Mouse (Mus musculus): Measurements from ENCODE around the gene Fbxo24. TPM values are rescaled to one million over a fixed set of nuclear protein-coding genes. Genes with fewer than 3 reads are reported as not detected.
A peak's percentile ranks its signal among the peaks of the same experiment; 100 is the strongest.

The Fbxo24 gene
- polyA plus RNA-seq (2012; rRNA removed): 0.25 and 0.26 TPM in 2 replicates

GRCm38 (mm10) chr5:137628498-137629305 is at the start of gene Fbxo24, which contains the start of the genes Lrch4 and Gm20605:
Fbxo24 (minus strand) TSS chr5:137629002.
Lrch4 (plus strand) TSS chr5:137629121.
Gm20605 (plus strand) TSS chr5:137629175.
- Histone ChIP-seq H3K36me3 (ENCODE audit: control insufficient read depth, insufficient read depth, low read length) (peaks cover 3% of the 10 kb centered on the region), H3K27me3 (ENCODE audit: control insufficient read depth, insufficient read depth, low read length) (no peaks in the 10 kb centered on the region), H3K27ac (ENCODE audit: insufficient read depth, low read length) (peak within 1 kb of the TSS; percentile 95), H3K4me1 (ENCODE audit: control insufficient read depth, insufficient read depth, insufficient read length) (peaks cover 13% of the 10 kb centered on the region; the same call in 1 of the 2 replicates), H3K4me3 (ENCODE audit: extremely low read depth, insufficient read depth, insufficient read length) (peak within 1 kb of the TSS; percentile 78)
- under 1% methylated on average over 46 of the region's 46 CpGs for WGBS
- DNase-seq (ENCODE audit: low read depth in 1 of 2, low spot score in 2 of 2): peak; percentile 99 to 100
- TF ChIP-seq CTCF (IDR thresholded peaks at IDR 0.05; ENCODE audit: extremely low read depth, insufficient read depth, insufficient read length, insufficient replicate concordance) (no peak), POLR2A (IDR thresholded peaks at IDR 0.05; ENCODE audit: low read depth, low read length) (peak; percentile 97)

DNA sequence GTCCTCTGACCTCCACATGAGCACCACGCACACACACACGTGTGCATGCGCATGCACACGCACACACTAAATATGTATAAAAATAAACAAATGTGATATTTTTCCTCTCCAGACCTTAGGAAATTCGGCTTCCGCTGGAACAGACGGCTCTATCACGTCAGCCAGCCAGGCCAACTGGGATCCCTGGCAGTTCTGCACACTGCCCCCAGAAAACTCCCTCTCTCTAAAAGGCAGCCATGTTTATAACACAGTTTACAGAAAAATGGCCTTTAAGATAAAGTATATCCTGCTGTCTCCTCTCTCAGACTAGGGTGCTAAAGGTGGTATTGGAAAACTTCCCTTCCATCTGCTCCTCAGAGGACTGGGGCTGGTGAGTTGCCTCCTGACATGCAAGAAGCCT is 49.1 kb upstream of the Fbxo24 start:
- Histone ChIP-seq H3K36me3 (ENCODE audit: control insufficient read depth, insufficient read depth, low read length) (no peaks in the 10 kb centered on the region), H3K27me3 (ENCODE audit: control insufficient read depth, insufficient read depth, low read length) (no peaks in the 10 kb centered on the region), H3K4me1 (ENCODE audit: control insufficient read depth, insufficient read depth, insufficient read length) (peaks cover under 1% of the 10 kb centered on the region; the same call in 1 of the 2 replicates), H3K27ac (ENCODE audit: insufficient read depth, low read length) (no peak overlapping the region), H3K4me3 (ENCODE audit: extremely low read depth, insufficient read depth, insufficient read length) (no peak overlapping the region)
- 98% methylated on average over 8 of the region's 8 CpGs for WGBS
- no peak for DNase-seq (ENCODE audit: low read depth in 1 of 2, low spot score in 2 of 2)
- TF ChIP-seq CTCF (IDR thresholded peaks at IDR 0.05; ENCODE audit: extremely low read depth, insufficient read depth, insufficient read length, insufficient replicate concordance) (no peak), POLR2A (IDR thresholded peaks at IDR 0.05; ENCODE audit: low read depth, low read length) (no peak)

DNA sequence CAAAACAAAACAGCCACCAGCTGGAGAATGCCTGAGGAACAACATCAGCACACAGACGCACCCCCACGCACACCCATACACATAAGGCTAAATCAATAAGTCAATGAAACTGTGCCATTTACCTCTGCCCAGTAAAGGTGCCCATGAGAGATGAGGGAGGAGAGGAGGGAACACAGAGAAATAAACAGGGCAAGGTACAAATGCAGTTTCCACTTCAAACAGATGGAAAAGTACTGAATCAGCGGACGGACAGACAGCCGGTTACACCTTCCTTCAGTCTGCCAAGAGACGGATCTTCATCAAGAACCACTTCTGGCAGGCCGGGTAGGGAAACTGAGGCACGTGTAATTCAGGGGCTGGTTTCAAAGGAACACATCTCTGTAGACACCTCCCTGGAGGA is 46.0 kb upstream of the Fbxo24 start:
- Histone ChIP-seq H3K27me3 (ENCODE audit: control insufficient read depth, insufficient read depth, low read length) (no peaks in the 10 kb centered on the region), H3K4me1 (ENCODE audit: control insufficient read depth, insufficient read depth, insufficient read length) (peaks cover 7% of the 10 kb centered on the region), H3K36me3 (ENCODE audit: control insufficient read depth, insufficient read depth, low read length) (no peaks in the 10 kb centered on the region), H3K27ac (ENCODE audit: insufficient read depth, low read length) (no peak overlapping the region), H3K4me3 (ENCODE audit: extremely low read depth, insufficient read depth, insufficient read length) (no peak overlapping the region)
- no peak for DNase-seq (ENCODE audit: low read depth in 1 of 2, low spot score in 2 of 2)
- no peak for TF ChIP-seq CTCF (IDR thresholded peaks at IDR 0.05; ENCODE audit: extremely low read depth, insufficient read depth, insufficient read length, insufficient replicate concordance)
- no peak for TF ChIP-seq POLR2A (IDR thresholded peaks at IDR 0.05; ENCODE audit: low read depth, low read length)
- WGBS: 96% methylated on average over 8 of the region's 8 CpGs

DNA sequence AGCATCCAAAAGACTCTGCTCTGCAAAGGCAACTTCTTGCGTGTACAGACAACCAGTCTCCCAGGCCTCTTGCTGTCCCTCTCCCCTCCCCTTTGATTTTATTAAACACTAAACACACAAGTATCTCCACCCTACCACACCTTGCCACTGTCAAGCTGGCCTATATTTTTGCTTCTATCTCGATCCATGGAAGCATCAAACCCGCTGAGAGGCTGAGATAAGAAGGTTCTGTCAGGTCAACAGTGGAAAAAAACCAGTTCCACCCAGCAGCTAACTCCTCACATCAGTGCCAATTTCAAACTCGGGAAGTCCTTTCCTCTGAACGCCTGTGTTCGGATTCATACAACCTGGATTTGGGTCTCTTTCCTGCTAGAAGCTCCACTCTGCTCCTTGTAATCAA is 44.2 kb upstream of the Fbxo24 start:
- TF ChIP-seq POLR2A (IDR thresholded peaks at IDR 0.05; ENCODE audit: low read depth, low read length) (no peak), CTCF (IDR thresholded peaks at IDR 0.05; ENCODE audit: extremely low read depth, insufficient read depth, insufficient read length, insufficient replicate concordance) (no peak)
- DNase-seq (ENCODE audit: low read depth in 1 of 2, low spot score in 2 of 2): no peak
- Histone ChIP-seq H3K27ac (ENCODE audit: insufficient read depth, low read length) (peak overlapping the region; percentile 28; the same call in 1 of the 2 replicates), H3K4me1 (ENCODE audit: control insufficient read depth, insufficient read depth, insufficient read length) (peaks cover 7% of the 10 kb centered on the region), H3K27me3 (ENCODE audit: control insufficient read depth, insufficient read depth, low read length) (no peaks in the 10 kb centered on the region), H3K36me3 (ENCODE audit: control insufficient read depth, insufficient read depth, low read length) (no peaks in the 10 kb centered on the region), H3K4me3 (ENCODE audit: extremely low read depth, insufficient read depth, insufficient read length) (no peak overlapping the region)
- WGBS: 88% methylated on average over 6 of the region's 6 CpGs

DNA sequence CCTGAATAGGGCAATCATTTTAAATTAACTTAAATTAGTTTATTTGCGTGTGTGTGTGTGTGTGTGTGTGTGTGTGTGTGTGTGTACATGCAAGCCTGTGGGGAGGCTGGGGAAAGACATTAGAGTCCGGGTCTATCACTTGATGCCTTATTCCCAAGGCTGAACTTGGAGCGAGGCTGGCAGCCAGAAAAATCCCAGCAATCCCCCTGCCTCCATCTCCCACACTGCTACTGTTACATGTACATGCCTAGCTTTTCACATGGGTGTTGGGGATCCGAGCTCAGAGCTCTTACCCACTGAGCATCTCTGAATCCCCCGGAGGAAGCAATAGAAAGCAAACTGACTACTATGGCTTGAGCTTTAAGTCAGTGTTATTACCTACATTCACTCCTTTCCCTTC is 43.6 kb upstream of the Fbxo24 start:
- Histone ChIP-seq H3K27ac (ENCODE audit: insufficient read depth, low read length) (peak overlapping the region; percentile 28; the same call in 1 of the 2 replicates), H3K4me3 (ENCODE audit: extremely low read depth, insufficient read depth, insufficient read length) (no peak overlapping the region), H3K4me1 (ENCODE audit: control insufficient read depth, insufficient read depth, insufficient read length) (peaks cover 7% of the 10 kb centered on the region), H3K27me3 (ENCODE audit: control insufficient read depth, insufficient read depth, low read length) (no peaks in the 10 kb centered on the region), H3K36me3 (ENCODE audit: control insufficient read depth, insufficient read depth, low read length) (no peaks in the 10 kb centered on the region)
- TF ChIP-seq CTCF (IDR thresholded peaks at IDR 0.05; ENCODE audit: extremely low read depth, insufficient read depth, insufficient read length, insufficient replicate concordance): no peak
- no peak for DNase-seq (ENCODE audit: low read depth in 1 of 2, low spot score in 2 of 2)
- 84% methylated on average over 5 of the region's 5 CpGs for WGBS

DNA sequence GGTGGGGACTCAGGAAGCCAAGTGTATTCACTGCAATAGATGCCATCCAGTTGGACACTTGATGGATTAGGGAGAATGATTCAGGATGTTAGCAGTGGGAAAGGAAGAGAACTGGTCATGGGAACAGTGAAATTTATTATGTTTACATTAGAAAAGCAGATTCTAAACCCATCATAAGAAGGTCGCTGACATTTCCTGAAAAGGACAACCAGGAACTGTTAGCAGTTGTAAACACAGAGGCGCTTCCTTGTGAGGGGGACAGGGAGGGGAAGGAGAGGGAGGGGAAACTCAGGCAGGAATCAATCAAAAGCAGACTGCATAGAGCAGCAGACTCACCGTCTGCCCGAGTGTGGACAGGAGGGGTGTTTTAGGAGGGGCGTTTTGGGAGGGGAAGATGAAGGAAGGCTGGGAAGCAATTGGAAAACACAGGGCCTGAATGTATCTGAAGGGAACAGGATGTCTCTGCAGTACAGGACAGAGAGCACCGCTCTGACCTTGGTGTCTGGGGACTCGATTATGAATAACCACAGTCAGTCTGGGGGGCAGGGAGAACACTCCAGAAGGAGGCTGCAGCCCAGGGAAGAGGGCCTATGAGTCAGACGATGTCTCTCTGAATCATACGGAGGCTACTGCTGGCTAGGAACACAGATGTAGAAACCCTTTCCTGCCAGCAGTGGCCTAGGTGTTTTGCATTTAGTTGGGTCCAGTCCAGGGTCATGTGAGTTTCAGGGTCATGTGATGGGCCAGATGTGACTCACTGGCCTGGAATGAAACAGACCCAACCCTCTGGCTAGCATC is 42.8 kb upstream of the Fbxo24 start:
- no peak for TF ChIP-seq POLR2A (IDR thresholded peaks at IDR 0.05; ENCODE audit: low read depth, low read length)
- TF ChIP-seq CTCF (IDR thresholded peaks at IDR 0.05; ENCODE audit: extremely low read depth, insufficient read depth, insufficient read length, insufficient replicate concordance): no peak
- Histone ChIP-seq H3K4me3 (ENCODE audit: extremely low read depth, insufficient read depth, insufficient read length) (no peak overlapping the region), H3K27me3 (ENCODE audit: control insufficient read depth, insufficient read depth, low read length) (no peaks in the 10 kb centered on the region), H3K36me3 (ENCODE audit: control insufficient read depth, insufficient read depth, low read length) (peaks cover 3% of the 10 kb centered on the region), H3K27ac (ENCODE audit: insufficient read depth, low read length) (peak overlapping the region; percentile 17), H3K4me1 (ENCODE audit: control insufficient read depth, insufficient read depth, insufficient read length) (peaks cover 7% of the 10 kb centered on the region)
- no peak for DNase-seq (ENCODE audit: low read depth in 1 of 2, low spot score in 2 of 2)
- WGBS: 17% methylated on average over 9 of the region's 9 CpGs

All from spleen, adult 2 months (tissue).